Mouse (Mus musculus) limb, embryonic 14.5 days (tissue): ENCODE results near the gene Amhr2. TPM values are rescaled to one million over a fixed set of nuclear protein-coding genes. Genes with fewer than 3 reads are reported as not detected.

Experiments used
- ATAC-seq: fragments of 200-750 bp; cut with Nextera tagmentation; 2 replicates; pipeline ENCODE4 v1.8.0; 2017; ENCODE audit warnings: low read depth, moderate number of reproducible peaks, moderate TSS enrichment; ENCODE audit not compliant: low FRiP score
- DNase-seq: peaks from one replicate; pipeline ENCODE4 v3.0.0-alpha.2; 2015; ENCODE audit warnings: low spot score
- H3K27ac ChIP-seq: fragments of 300-500 bp; sonication (generic); replicated peaks from 2 replicates; pipeline ENCODE4 v1.5.1; 2014; ENCODE audit warnings: low read depth, mild to moderate bottlenecking, low read length, moderate library complexity, mixed read lengths
- H3K27me3 ChIP-seq: fragments of 300-500 bp; sonication (generic); 2 replicates; pipeline ENCODE4 v1.6.1; 2014; ENCODE audit warnings: low read length, mixed read lengths; ENCODE audit not compliant: control insufficient read depth, insufficient read depth
- H3K36me3 ChIP-seq: fragments of 300-500 bp; sonication (generic); 2 replicates; pipeline ENCODE4 v1.6.1; 2014; ENCODE audit warnings: mild to moderate bottlenecking, low read length, moderate library complexity, mixed read lengths; ENCODE audit not compliant: control insufficient read depth, insufficient read depth
- H3K4me1 ChIP-seq: fragments of 300-500 bp; sonication (generic); 2 replicates; pipeline ENCODE4 v1.6.1; 2014; ENCODE audit warnings: antibody characterized with exemption, low read length, mixed read lengths; ENCODE audit not compliant: control insufficient read depth, insufficient read depth
- H3K4me2 ChIP-seq: fragments of 300-500 bp; sonication (generic); replicated peaks from 2 replicates; pipeline ENCODE4 v1.6.1; 2014; ENCODE audit warnings: low read depth, mild to moderate bottlenecking, low read length, moderate library complexity; ENCODE audit not compliant: severe bottlenecking
- H3K4me3 ChIP-seq: fragments of 300-500 bp; sonication (generic); replicated peaks from 2 replicates; pipeline ENCODE4 v1.5.1; 2014; ENCODE audit warnings: low read length
- H3K9ac ChIP-seq: fragments of 300-500 bp; sonication (generic); 2 replicates; pipeline ENCODE4 v1.6.1; 2014; ENCODE audit warnings: mild to moderate bottlenecking, low read depth, low read length, moderate library complexity; ENCODE audit not compliant: severe bottlenecking
- H3K9me3 ChIP-seq: fragments of 300-500 bp; sonication (generic); 2 replicates; pipeline ENCODE4 v1.6.1; 2016; ENCODE audit warnings: low read length; ENCODE audit not compliant: control insufficient read depth
- POLR2A ChIP-seq: fragments of 200-500 bp; IDR thresholded peaks from 2 replicates; pipeline ENCODE4 v1.8.0; 2012; ENCODE audit warnings: inconsistent platforms, mild to moderate bottlenecking, moderate library complexity, borderline replicate concordance; ENCODE audit not compliant: insufficient read depth, insufficient read length; ENCODE audit errors: extremely low read depth
- WGBS: fragments of 180-500 bp; shearing (Covaris S2); extraction: QIAGEN DNeasy Blood & Tissue Kit; methylation state at CpG from one replicate; pipeline ENCODE4 v1.1.7; 2014; 5-methylcytosine and 5-hydroxymethylcytosine counted together
- polyA plus RNA-seq, 2 experiments: library from polyadenylated mRNA; depleted of rRNA in 1 of 2; stranded (reverse) in 1 of 2; unstranded in 1 of 2; fragments of >200 nt; fragmentation: Nextera tagmentation in 1 of 2; extraction: Ambion mirVana in 1 of 2; gene quantifications; 2 replicates each; pipeline versions ENCODE4 v1.2.1 to v1.2.3; 2012 to 2014

Gene Amhr2
- polyA plus RNA-seq, 2 experiments = 0.67 to 1.1 TPM

GRCm38 (mm10) chr15:102402210-102402609 is 43.0 kb upstream of the Amhr2 start:
- Histone ChIP-seq H3K4me2 (no peak overlapping the region), H3K4me1 (peaks cover 13% of the 10 kb centered on the region), H3K36me3 (no peaks in the 10 kb centered on the region), H3K4me3 (no peak overlapping the region), H3K27me3 (no peaks in the 10 kb centered on the region), H3K27ac (no peak overlapping the region), H3K9me3 (no peaks in the 10 kb centered on the region), H3K9ac (no peak overlapping the region)
- ATAC-seq (no peak), DNase-seq (no peak)
- WGBS = 97% methylated on average over 3 of the region's 3 CpGs
- no peak for TF ChIP-seq POLR2A

- no peak for TF ChIP-seq POLR2A
- peak overlapping the region; percentile 100 for H3K27ac ChIP-seq
- peaks cover 11% of the 10 kb centered on the region for H3K4me1 ChIP-seq
- peak overlapping the region; percentile 54 for H3K4me2 ChIP-seq
- 15% methylated on average over 34 of the region's 34 CpGs for WGBS
- H3K9me3 ChIP-seq = no peaks in the 10 kb centered on the region
- peak overlapping the region; percentile 87 for H3K4me3 ChIP-seq
- ATAC-seq = peak; percentile 23
- peak overlapping the region; percentile 85 for H3K9ac ChIP-seq
- no peak for DNase-seq
- no peaks in the 10 kb centered on the region for H3K27me3 ChIP-seq
- peaks cover 26% of the 10 kb centered on the region for H3K36me3 ChIP-seq
These were observed 40.3 kb upstream of the Amhr2 start for GRCm38 (mm10) chr15:102404608-102405488.

GRCm38 (mm10) chr15:102405489-102406195 is 39.5 kb upstream of the Amhr2 start, which contains the start of gene Sp1:
Gene Sp1 (plus strand): TSS chr15:102406143.
- under 1% methylated on average over 37 of the region's 38 CpGs for WGBS
- Histone ChIP-seq H3K9ac (peak within 1 kb of the TSS; percentile 97), H3K36me3 (peaks cover 34% of the 10 kb centered on the region), H3K27ac (peak within 1 kb of the TSS; percentile 100), H3K4me2 (peak within 1 kb of the TSS; percentile 54), H3K4me1 (peaks cover 11% of the 10 kb centered on the region), H3K27me3 (no peaks in the 10 kb centered on the region), H3K4me3 (peak within 1 kb of the TSS; percentile 87), H3K9me3 (no peaks in the 10 kb centered on the region)
- DNase-seq = peak; percentile 99
- ATAC-seq = peak; percentile 96
- peak; percentile 97; the same call in 1 of the 2 replicates for TF ChIP-seq POLR2A

GRCm38 (mm10) chr15:102406196-102406911 is 38.8 kb upstream of the Amhr2 start:
- ATAC-seq = 0 out of 2 replicates have a peak, but pooled peaks have one; percentile 1
- WGBS = 2% methylated on average over 25 of the region's 69 CpGs

More at GRCm38 (mm10) chr15:102406196-102406911, 38.8 kb upstream of the Amhr2 start:
- peak overlapping the region; percentile 41 for H3K4me2 ChIP-seq
- peak overlapping the region; percentile 97 for H3K9ac ChIP-seq
- no peak for TF ChIP-seq POLR2A
- H3K27ac ChIP-seq = peak overlapping the region; percentile 98
- no peaks in the 10 kb centered on the region for H3K9me3 ChIP-seq
- H3K27me3 ChIP-seq = no peaks in the 10 kb centered on the region
- H3K4me3 ChIP-seq = peak overlapping the region; percentile 87
- H3K4me1 ChIP-seq = peaks cover 11% of the 10 kb centered on the region
- DNase-seq = peak; percentile 78
- peaks cover 35% of the 10 kb centered on the region for H3K36me3 ChIP-seq
